Mouse (Mus musculus) ES-Bruce4 (cell line): Measurements from ENCODE around the gene Pgpep1l. TPM values are rescaled to one million over a fixed set of nuclear protein-coding genes. Genes with fewer than 3 reads are reported as not detected.

Experiments
- H3K27ac ChIP-seq: 2 replicates; pipeline ENCODE4 v1.5.1; 2012; ENCODE audit warnings: low read length, inconsistent platforms; ENCODE audit not compliant: insufficient read depth
- H3K27me3 ChIP-seq: 2 replicates; pipeline ENCODE4 v1.6.1; 2012; ENCODE audit warnings: mild to moderate bottlenecking, low read length, inconsistent platforms; ENCODE audit not compliant: control insufficient read depth, poor library complexity, insufficient read depth, severe bottlenecking
- H3K36me3 ChIP-seq: 2 replicates; pipeline ENCODE4 v1.6.1; 2012; ENCODE audit warnings: inconsistent platforms, mild to moderate bottlenecking, low read length, moderate library complexity; ENCODE audit not compliant: control insufficient read depth, poor library complexity, insufficient read depth, severe bottlenecking
- H3K4me1 ChIP-seq: one replicate; pipeline ENCODE4 v1.8.1; 2011; ENCODE audit warnings: low read length; ENCODE audit not compliant: control insufficient read depth, insufficient read depth
- H3K4me3 ChIP-seq: 2 replicates; pipeline ENCODE4 v1.5.1; 2011; ENCODE audit warnings: low read depth, mild to moderate bottlenecking, low read length
- H3K9ac ChIP-seq: 2 replicates; pipeline ENCODE4 v1.6.1; 2012; ENCODE audit warnings: low read depth, mild to moderate bottlenecking, inconsistent platforms; ENCODE audit not compliant: poor library complexity, severe bottlenecking
- H3K9me3 ChIP-seq: replicated peaks from 2 replicates; pipeline ENCODE4 v1.6.1; 2012; ENCODE audit warnings: mild to moderate bottlenecking, low read length, inconsistent platforms; ENCODE audit not compliant: control insufficient read depth, poor library complexity, insufficient read depth, severe bottlenecking
- CTCF ChIP-seq: IDR thresholded peaks from one replicate; pipeline ENCODE4 v1.8.1; 2011; ENCODE audit warnings: low read depth, low read length
- EP300 ChIP-seq: IDR thresholded peaks from 2 replicates; pipeline ENCODE4 v1.6.1; 2011; ENCODE audit warnings: low read depth, low read length; ENCODE audit not compliant: insufficient read depth
- POLR2A ChIP-seq: IDR thresholded peaks from one replicate; pipeline ENCODE4 v1.8.1; 2011; ENCODE audit warnings: low read length; ENCODE audit not compliant: insufficient read depth
- polyA plus RNA-seq: library from polyadenylated mRNA; stranded (reverse); fragments of >200 nt; gene quantifications from 2 replicates; pipeline ENCODE4 v1.2.4, GENCODE M21; 2011; ENCODE audit warnings: low read depth; ENCODE audit not compliant: missing spikeins, insufficient read depth, insufficient read length

Gene Pgpep1l
- polyA plus RNA-seq, 1 experiment, result 3.4 TPM

DNA sequence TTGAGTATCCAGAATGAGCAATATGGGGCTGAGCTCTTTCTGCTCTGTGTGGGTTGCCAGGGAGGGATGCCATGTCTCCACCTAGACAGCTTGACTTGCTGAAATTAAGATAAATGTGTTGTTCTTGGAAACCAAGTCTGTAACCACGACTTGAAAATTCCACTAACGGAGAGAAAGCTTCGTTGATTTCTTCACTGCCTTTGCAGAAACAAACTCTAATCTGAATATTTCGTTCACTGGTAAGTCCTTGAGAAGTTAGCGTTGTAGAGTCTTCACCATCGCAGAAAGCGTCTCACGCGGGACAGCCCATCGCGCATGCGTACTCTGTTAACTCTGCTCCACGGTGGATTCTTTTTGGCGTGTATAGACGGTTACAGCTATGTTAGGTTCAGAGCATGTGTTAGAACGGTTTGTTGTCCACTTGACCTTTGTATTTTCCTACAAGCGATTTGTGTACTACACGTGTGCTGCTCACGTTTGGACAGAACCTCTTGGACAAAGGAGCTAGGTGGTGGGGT is 16.4 kb upstream of the Pgpep1l start:
- Histone ChIP-seq H3K4me3 (no peak overlapping the region), H3K27ac (no peak overlapping the region), H3K36me3 (no peaks in the 10 kb centered on the region), H3K4me1 (peaks cover 3% of the 10 kb centered on the region), H3K27me3 (no peaks in the 10 kb centered on the region), H3K9ac (no peak overlapping the region), H3K9me3 (no peaks in the 10 kb centered on the region)
- no peak for TF ChIP-seq POLR2A
- no peak for TF ChIP-seq CTCF

DNA sequence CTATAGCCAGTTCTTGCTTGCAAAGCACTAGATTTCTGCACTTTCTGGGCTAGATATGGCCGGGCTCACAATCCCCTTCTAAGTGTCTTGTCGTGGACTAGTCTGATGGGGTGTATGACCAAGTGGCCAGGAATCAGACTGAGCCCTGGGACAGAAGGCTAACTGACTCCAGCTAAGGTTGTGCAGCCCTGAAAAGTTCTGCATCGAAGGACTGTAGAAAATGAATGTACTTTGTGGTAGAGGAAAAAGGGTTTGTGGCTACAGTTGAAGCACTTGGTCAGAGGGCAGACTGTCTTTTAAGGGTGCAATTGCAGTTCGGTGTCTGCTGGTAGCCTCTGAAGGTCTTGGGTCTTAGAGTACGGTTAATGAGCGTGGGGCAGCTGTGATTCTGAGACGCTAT is 15.4 kb upstream of the Pgpep1l start:
- TF ChIP-seq POLR2A, result no peak
- no peak for TF ChIP-seq CTCF
- no peak for TF ChIP-seq EP300
- Histone ChIP-seq H3K27ac (no peak overlapping the region), H3K9me3 (no peaks in the 10 kb centered on the region), H3K4me1 (peaks cover 3% of the 10 kb centered on the region), H3K36me3 (no peaks in the 10 kb centered on the region), H3K4me3 (no peak overlapping the region), H3K9ac (no peak overlapping the region), H3K27me3 (no peaks in the 10 kb centered on the region)

DNA sequence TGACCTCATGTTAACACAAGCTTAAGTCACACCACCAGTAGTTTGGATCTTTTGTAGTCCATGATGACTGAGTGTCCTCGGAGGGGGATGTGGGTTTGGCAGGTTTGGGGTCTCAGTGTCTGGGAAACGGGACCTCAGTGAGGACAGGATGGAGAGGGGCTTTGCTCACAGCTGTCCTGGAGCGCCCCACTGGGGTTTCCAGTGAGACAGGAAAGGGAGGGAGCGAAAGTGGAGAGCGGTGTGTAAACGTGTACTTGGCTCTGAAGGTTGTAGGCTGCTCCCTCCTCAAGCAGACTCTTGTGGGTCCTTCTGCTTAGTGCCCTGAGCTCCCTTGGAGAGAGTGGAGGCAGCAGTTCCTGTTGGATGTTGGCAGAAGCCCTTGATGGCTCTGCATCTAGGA is 14.9 kb upstream of the Pgpep1l start:
- Histone ChIP-seq H3K4me1 (peaks cover 3% of the 10 kb centered on the region), H3K4me3 (no peak overlapping the region), H3K36me3 (no peaks in the 10 kb centered on the region), H3K9ac (no peak overlapping the region), H3K27me3 (no peaks in the 10 kb centered on the region), H3K9me3 (no peaks in the 10 kb centered on the region), H3K27ac (no peak overlapping the region)
- TF ChIP-seq EP300 (no peak), CTCF (peak; percentile 3)

DNA sequence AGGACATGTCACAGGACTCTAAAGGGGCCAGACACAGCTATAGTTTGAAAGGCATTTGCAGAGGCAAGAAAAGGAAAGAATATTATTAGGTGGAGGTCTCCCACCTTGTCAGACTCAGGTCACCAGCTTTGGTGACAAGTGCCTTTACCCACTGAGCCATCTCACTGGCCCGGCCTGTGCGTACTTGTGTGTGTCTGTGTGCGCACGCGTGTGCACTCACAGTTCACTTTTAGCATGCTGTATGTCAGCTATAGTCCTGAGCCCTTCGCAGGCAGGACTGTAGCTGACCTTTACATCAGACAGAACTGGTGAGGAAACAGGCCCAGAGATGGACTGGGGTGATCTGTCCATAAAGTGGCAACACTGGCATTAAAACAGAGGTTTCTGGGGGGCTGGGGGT is 14.4 kb upstream of the Pgpep1l start:
- no peaks in the 10 kb centered on the region for H3K36me3 ChIP-seq

DNA sequence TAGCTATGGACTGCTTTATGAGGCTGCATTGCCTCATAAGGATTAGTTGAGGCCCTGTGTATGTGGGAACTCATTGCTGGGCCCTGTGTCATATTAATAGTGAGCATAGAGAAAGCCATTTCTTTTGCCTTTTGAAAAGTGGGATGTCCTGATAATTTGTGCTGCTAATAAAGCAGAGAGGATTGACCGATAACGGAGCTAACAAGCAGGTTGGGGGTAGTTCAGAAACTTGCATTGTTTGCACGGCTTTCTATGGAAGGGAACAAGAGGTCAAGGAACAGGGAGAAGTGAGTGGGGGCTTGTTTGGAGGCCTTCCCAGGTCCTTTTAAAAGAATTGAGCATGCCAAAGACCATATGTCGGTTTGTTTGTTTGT is 13.9 kb upstream of the Pgpep1l start:
- no peak overlapping the region for H3K9ac ChIP-seq
- no peaks in the 10 kb centered on the region for H3K27me3 ChIP-seq
- H3K9me3 ChIP-seq, result no peaks in the 10 kb centered on the region
- no peak overlapping the region for H3K27ac ChIP-seq
- H3K4me1 ChIP-seq, result peaks cover 3% of the 10 kb centered on the region
- H3K36me3 ChIP-seq, result no peaks in the 10 kb centered on the region
- H3K4me3 ChIP-seq, result no peak overlapping the region
- TF ChIP-seq CTCF (no peak), EP300 (no peak), POLR2A (no peak)

More for the DNA sequence above, 14.4 kb upstream of the Pgpep1l start:
- TF ChIP-seq CTCF (no peak), POLR2A (no peak), EP300 (no peak)
- Histone ChIP-seq H3K27me3 (no peaks in the 10 kb centered on the region), H3K4me3 (no peak overlapping the region), H3K9ac (no peak overlapping the region), H3K9me3 (no peaks in the 10 kb centered on the region), H3K27ac (no peak overlapping the region), H3K4me1 (peaks cover 3% of the 10 kb centered on the region)

DNA sequence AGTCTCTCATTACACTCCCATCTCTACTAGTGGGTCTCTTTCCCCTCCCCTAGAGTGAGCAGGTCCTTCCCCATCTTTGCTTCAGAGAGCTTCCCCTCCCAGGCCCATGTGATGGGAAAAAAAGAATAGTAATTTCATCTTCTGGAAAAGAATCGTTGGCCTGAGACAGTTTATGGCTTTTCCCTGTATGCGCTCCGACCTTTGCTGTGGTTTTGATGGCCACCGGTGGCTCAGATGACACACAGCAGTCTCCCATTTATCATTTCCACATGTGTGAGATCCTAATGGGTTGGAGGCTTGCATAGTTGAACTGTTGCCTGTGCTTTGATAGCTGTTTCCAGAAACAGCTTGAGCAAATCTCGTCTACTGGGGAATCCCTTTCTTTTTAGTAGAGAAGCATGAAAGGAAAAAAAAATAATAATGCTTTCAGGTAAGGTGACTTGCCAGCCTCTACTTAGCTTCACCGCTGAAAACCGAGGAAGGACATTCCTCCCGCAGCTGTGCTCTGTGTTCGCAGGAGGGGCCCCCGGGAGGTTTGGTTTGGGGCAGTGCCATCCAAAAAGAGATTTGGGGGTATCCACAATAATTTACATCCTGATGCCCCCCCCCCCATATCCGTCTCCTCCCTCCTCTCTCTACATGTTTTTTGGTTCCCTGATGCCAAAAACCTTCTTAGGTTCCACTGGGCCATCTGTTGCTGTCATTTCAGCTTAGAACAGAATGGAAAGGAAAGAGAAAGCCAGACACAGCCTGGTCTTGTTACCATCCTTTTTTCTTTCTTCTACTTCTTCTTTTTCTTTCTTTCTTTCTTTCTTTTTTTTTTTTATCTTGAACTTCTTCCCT is 13.2 kb upstream of the Pgpep1l start:
- Histone ChIP-seq H3K9ac (no peak overlapping the region), H3K36me3 (no peaks in the 10 kb centered on the region), H3K4me1 (peaks cover 3% of the 10 kb centered on the region), H3K27me3 (no peaks in the 10 kb centered on the region), H3K4me3 (no peak overlapping the region), H3K27ac (no peak overlapping the region), H3K9me3 (no peaks in the 10 kb centered on the region)
- TF ChIP-seq CTCF (no peak), POLR2A (no peak)
